Mouse (Mus musculus): ENCODE measurements at regions not wholly inside any gene's neighbourhood (a gene's known extent, or its start where the extent isn't known, plus 50 kb on each side); places are given as distances from the start of the nearest gene placed in this dataset.

GRCm38 (mm10) chr9:115361191-115361590 lies 51.0 kb upstream of the Stt3b start:
- 74% methylated on average over 5 of the region's 5 CpGs for WGBS
- no peak for ATAC-seq (ENCODE audit: low FRiP score)
- no peaks in the 10 kb centered on the region for H3K4me1 ChIP-seq (replicated peaks; ENCODE audit: control insufficient read depth, insufficient read depth, low read length)

DNA sequence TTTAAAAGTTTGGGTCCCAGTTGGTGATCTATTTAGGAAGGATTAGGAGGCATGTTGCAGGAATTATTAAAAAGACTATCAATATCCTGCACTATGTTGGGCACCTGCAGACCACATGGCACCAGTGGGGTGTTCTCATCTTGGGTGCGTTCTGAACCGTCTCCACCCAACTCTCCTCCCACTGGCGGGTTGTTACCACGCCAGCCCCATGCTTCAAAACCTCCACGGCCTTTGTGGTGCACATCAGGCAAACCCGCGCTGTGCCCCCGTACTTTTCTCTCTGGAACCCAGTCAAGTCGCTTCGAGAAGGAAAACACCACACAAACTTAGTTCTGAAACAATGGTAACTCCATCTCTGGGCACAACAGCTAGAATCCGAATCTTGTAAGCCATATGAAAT lies 51.7 kb upstream of the Stt3b start:
- H3K36me3 ChIP-seq (ENCODE audit: control insufficient read depth, insufficient read depth, low read length), result no peaks in the 10 kb centered on the region
- H3K4me1 ChIP-seq (replicated peaks; ENCODE audit: control insufficient read depth, insufficient read depth, low read length), result no peaks in the 10 kb centered on the region
- DNase-seq (ENCODE audit: low spot score) (no peak), ATAC-seq (ENCODE audit: low FRiP score) (no peak)
- no peaks in the 10 kb centered on the region for H3K27me3 ChIP-seq (ENCODE audit: control insufficient read depth, insufficient read depth, low read length)
- no peak overlapping the region for H3K4me3 ChIP-seq (ENCODE audit: low read depth, low read length)
- H3K4me2 ChIP-seq (replicated peaks; ENCODE audit: low read depth, low read length), result no peak overlapping the region
- H3K27ac ChIP-seq (ENCODE audit: low read depth, low read length), result no peak overlapping the region
- H3K9ac ChIP-seq (ENCODE audit: low read depth, low read length), result no peak overlapping the region
- peaks cover 3% of the 10 kb centered on the region; the same call in 1 of the 2 replicates for H3K9me3 ChIP-seq (ENCODE audit: control insufficient read depth, low read length)
- whole genome bisulfite sequencing, result 91% methylated on average over 11 of the region's 11 CpGs

More at GRCm38 (mm10) chr9:115361191-115361590, 51.0 kb upstream of the Stt3b start:
- Histone ChIP-seq H3K4me2 (replicated peaks; ENCODE audit: low read depth, low read length) (no peak overlapping the region), H3K9me3 (ENCODE audit: control insufficient read depth, low read length) (peaks cover 3% of the 10 kb centered on the region; the same call in 1 of the 2 replicates), H3K4me3 (ENCODE audit: low read depth, low read length) (no peak overlapping the region), H3K27ac (ENCODE audit: low read depth, low read length) (no peak overlapping the region), H3K36me3 (ENCODE audit: control insufficient read depth, insufficient read depth, low read length) (no peaks in the 10 kb centered on the region), H3K9ac (ENCODE audit: low read depth, low read length) (no peak overlapping the region), H3K27me3 (ENCODE audit: control insufficient read depth, insufficient read depth, low read length) (no peaks in the 10 kb centered on the region)
- DNase-seq (ENCODE audit: low spot score), result no peak

DNA sequence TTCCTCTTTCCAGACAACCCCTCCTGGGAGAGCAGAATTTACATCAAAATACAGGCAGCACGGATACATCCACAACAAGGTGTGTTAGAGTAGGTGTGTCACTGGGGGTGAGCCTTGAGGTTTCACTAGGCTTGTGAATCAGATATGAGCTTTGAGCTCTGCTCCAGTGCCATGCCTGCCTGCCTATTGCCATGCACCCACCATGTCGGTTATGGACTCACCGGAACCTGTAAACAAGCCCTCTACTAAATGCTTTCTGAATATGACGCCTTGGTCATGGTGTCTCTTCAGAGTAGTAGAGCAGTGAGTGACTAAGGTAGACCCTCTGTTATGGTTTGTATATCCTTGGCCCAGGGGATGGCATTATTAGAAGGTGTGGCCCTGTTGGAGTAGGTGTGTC lies 52.3 kb upstream of the Stt3b start:
- Histone ChIP-seq H3K4me3 (ENCODE audit: low read depth, low read length) (no peak overlapping the region), H3K4me2 (replicated peaks; ENCODE audit: low read depth, low read length) (no peak overlapping the region), H3K4me1 (replicated peaks; ENCODE audit: control insufficient read depth, insufficient read depth, low read length) (no peaks in the 10 kb centered on the region), H3K9me3 (ENCODE audit: control insufficient read depth, low read length) (peaks cover 3% of the 10 kb centered on the region; the same call in 1 of the 2 replicates), H3K27ac (ENCODE audit: low read depth, low read length) (no peak overlapping the region), H3K27me3 (ENCODE audit: control insufficient read depth, insufficient read depth, low read length) (no peaks in the 10 kb centered on the region), H3K36me3 (ENCODE audit: control insufficient read depth, insufficient read depth, low read length) (no peaks in the 10 kb centered on the region), H3K9ac (ENCODE audit: low read depth, low read length) (no peak overlapping the region)
- ATAC-seq (ENCODE audit: low FRiP score) (no peak), DNase-seq (ENCODE audit: low spot score) (no peak)
- 84% methylated on average over 4 of the region's 4 CpGs for WGBS

DNA sequence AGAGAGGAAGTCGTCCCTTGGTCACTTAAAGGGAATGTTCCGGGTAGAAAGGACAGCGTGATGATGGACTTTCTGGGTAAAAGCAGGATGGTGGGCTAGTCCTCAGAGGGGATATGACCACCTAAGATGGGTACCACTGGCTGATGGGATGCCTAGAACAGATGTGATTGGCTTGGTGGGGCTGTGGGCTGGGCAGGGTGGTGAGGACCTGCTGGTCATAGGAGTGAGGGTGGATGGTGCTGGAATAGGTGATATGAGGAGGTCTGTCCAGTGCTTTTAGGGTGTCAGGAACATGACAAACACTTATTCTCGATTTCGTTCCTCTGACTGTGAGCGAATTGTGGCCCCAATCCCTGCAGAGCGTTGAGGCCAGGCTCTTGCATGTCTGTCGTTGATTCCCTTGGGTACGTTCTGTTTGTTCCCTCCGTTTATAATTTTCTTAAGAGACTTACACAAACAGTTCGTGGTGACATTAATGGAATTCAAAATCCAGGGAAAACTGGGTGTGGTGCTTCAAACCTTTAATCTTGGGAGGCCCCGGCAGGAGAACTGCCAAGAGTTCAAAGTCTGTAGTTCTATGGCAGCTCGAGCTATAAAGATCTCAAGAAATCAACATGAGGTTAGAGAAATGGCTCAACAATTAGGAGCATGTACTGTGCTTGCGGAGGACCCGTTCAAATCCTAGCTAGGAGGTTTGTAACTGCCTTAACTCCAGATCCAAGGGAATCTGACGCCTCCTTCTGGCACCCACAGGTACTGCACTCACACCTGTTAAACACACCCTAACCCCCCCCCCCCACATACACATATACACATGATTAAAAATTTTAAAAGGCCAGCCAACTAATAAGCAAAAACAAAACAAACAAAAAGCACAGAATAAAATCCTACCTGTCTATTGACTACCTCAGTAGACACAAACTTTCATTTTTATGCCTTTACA lies 55.0 kb upstream of the Stt3b start:
- no peaks in the 10 kb centered on the region for H3K27me3 ChIP-seq (ENCODE audit: control insufficient read depth, insufficient read depth, low read length)
- no peak overlapping the region for H3K9ac ChIP-seq (ENCODE audit: low read depth, low read length)
- H3K27ac ChIP-seq (ENCODE audit: low read depth, low read length), result no peak overlapping the region
- no peaks in the 10 kb centered on the region for H3K4me1 ChIP-seq (replicated peaks; ENCODE audit: control insufficient read depth, insufficient read depth, low read length)
- ATAC-seq (ENCODE audit: low FRiP score) (no peak), DNase-seq (ENCODE audit: low spot score) (no peak)
- no peak overlapping the region for H3K4me2 ChIP-seq (replicated peaks; ENCODE audit: low read depth, low read length)
- H3K4me3 ChIP-seq (ENCODE audit: low read depth, low read length), result no peak overlapping the region
- WGBS, result 92% methylated on average over 16 of the region's 16 CpGs
- H3K36me3 ChIP-seq (ENCODE audit: control insufficient read depth, insufficient read depth, low read length), result no peaks in the 10 kb centered on the region
- peaks cover 3% of the 10 kb centered on the region; the same call in 1 of the 2 replicates for H3K9me3 ChIP-seq (ENCODE audit: control insufficient read depth, low read length)

DNA sequence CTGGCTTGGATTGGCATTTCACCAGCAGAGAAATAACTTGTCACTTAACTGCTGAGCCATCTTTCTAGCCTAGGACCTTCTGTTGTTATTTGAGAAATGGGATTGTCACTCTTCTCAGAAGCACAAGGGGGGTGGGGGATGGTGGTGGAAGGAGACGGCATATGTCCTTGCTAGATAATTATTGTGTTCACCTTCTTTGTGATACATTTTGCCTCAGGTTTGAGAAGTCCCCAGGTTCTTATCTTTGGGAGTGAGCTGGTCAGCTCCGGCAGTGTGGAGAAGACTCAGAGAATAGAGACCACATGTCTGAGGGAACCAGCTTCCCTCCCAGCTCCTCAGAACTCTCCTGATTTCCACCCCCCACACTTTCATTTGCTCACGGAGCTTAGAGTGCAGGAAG lies 57.6 kb upstream of the Stt3b start:
- no peaks in the 10 kb centered on the region for H3K36me3 ChIP-seq (ENCODE audit: control insufficient read depth, insufficient read depth, low read length)
- H3K4me1 ChIP-seq (replicated peaks; ENCODE audit: control insufficient read depth, insufficient read depth, low read length), result no peaks in the 10 kb centered on the region
- 76% methylated on average over 3 of the region's 3 CpGs for WGBS
- DNase-seq (ENCODE audit: low spot score) (no peak), ATAC-seq (ENCODE audit: low FRiP score) (no peak)
- H3K4me2 ChIP-seq (replicated peaks; ENCODE audit: low read depth, low read length), result no peak overlapping the region
- no peaks in the 10 kb centered on the region for H3K27me3 ChIP-seq (ENCODE audit: control insufficient read depth, insufficient read depth, low read length)
- peaks cover 3% of the 10 kb centered on the region; the same call in 1 of the 2 replicates for H3K9me3 ChIP-seq (ENCODE audit: control insufficient read depth, low read length)
- no peak overlapping the region for H3K27ac ChIP-seq (ENCODE audit: low read depth, low read length)
- H3K4me3 ChIP-seq (ENCODE audit: low read depth, low read length), result no peak overlapping the region
- H3K9ac ChIP-seq (ENCODE audit: low read depth, low read length), result no peak overlapping the region

DNA sequence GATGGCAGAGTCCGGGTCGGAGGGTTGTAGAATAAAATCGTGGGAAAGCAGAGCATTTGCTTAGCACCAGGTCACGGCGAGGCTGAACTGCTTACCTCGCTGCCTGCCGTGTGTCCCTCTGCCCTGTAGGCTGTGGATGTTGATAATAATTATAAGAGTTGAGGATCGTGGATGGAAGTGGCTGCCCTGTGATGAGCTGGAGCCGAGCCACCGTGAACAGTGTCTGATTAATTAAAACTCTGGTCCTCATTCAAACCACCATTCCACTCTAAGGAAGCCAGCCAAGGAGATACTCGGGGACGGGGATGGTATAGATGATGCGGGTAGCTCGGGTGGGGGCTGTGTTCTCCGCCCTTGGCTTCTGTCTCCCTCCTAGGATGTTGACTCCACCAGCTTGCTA lies 70.1 kb upstream of the Stt3b start:
- 86% methylated on average over 15 of the region's 15 CpGs for WGBS
- no peak for ATAC-seq (ENCODE audit: low FRiP score)
- H3K27ac ChIP-seq (ENCODE audit: low read depth, low read length), result no peak overlapping the region

GRCm38 (mm10) chr9:115382824-115383475 lies 72.7 kb upstream of the Stt3b start:
- H3K36me3 ChIP-seq (ENCODE audit: control insufficient read depth, insufficient read depth, low read length), result no peaks in the 10 kb centered on the region
- H3K4me3 ChIP-seq (ENCODE audit: low read depth, low read length), result no peak overlapping the region
- DNase-seq (ENCODE audit: low spot score) (no peak), ATAC-seq (ENCODE audit: low FRiP score) (no peak)
- H3K27me3 ChIP-seq (ENCODE audit: control insufficient read depth, insufficient read depth, low read length), result no peaks in the 10 kb centered on the region
- 92% methylated on average over 12 of the region's 12 CpGs for WGBS
- no peak overlapping the region for H3K9ac ChIP-seq (ENCODE audit: low read depth, low read length)
- no peaks in the 10 kb centered on the region for H3K4me1 ChIP-seq (replicated peaks; ENCODE audit: control insufficient read depth, insufficient read depth, low read length)
- no peaks in the 10 kb centered on the region for H3K9me3 ChIP-seq (ENCODE audit: control insufficient read depth, low read length)
- no peak overlapping the region for H3K4me2 ChIP-seq (replicated peaks; ENCODE audit: low read depth, low read length)
- H3K27ac ChIP-seq (ENCODE audit: low read depth, low read length), result no peak overlapping the region

More for the DNA sequence above, 70.1 kb upstream of the Stt3b start:
- no peak overlapping the region for H3K4me2 ChIP-seq (replicated peaks; ENCODE audit: low read depth, low read length)
- H3K4me3 ChIP-seq (ENCODE audit: low read depth, low read length), result no peak overlapping the region
- no peak overlapping the region for H3K9ac ChIP-seq (ENCODE audit: low read depth, low read length)
- H3K27me3 ChIP-seq (ENCODE audit: control insufficient read depth, insufficient read depth, low read length), result no peaks in the 10 kb centered on the region
- no peaks in the 10 kb centered on the region for H3K9me3 ChIP-seq (ENCODE audit: control insufficient read depth, low read length)
- no peak for DNase-seq (ENCODE audit: low spot score)
- no peaks in the 10 kb centered on the region for H3K36me3 ChIP-seq (ENCODE audit: control insufficient read depth, insufficient read depth, low read length)
- H3K4me1 ChIP-seq (replicated peaks; ENCODE audit: control insufficient read depth, insufficient read depth, low read length), result no peaks in the 10 kb centered on the region

- Histone ChIP-seq H3K27me3 (ENCODE audit: control insufficient read depth, insufficient read depth, low read length) (no peaks in the 10 kb centered on the region), H3K4me2 (replicated peaks; ENCODE audit: low read depth, low read length) (no peak overlapping the region), H3K27ac (ENCODE audit: low read depth, low read length) (no peak overlapping the region), H3K36me3 (ENCODE audit: control insufficient read depth, insufficient read depth, low read length) (no peaks in the 10 kb centered on the region), H3K9me3 (ENCODE audit: control insufficient read depth, low read length) (no peaks in the 10 kb centered on the region), H3K4me1 (replicated peaks; ENCODE audit: control insufficient read depth, insufficient read depth, low read length) (no peaks in the 10 kb centered on the region), H3K9ac (ENCODE audit: low read depth, low read length) (no peak overlapping the region), H3K4me3 (ENCODE audit: low read depth, low read length) (no peak overlapping the region)
- ATAC-seq (ENCODE audit: low FRiP score) (no peak), DNase-seq (ENCODE audit: low spot score) (no peak)
- 80% methylated on average over 4 of the region's 4 CpGs for WGBS
Measured at GRCm38 (mm10) chr9:115383935-115384334, 73.7 kb upstream of the Stt3b start.

Measured in hindbrain, embryonic 11.5 days (tissue).